Mouse (Mus musculus) heart, adult 9 months (tissue): ENCODE measurements at regions not wholly inside any gene's neighbourhood (a gene's known extent, or its start where the extent isn't known, plus 50 kb on each side); places are given as distances from the start of the nearest gene placed in this dataset.

Source experiments
- DNase-seq, 2 experiments: peaks; one replicate each; pipeline ENCODE4 v3.0.0; 2022; ENCODE audit warnings: low spot score in 2 of 2

GRCm38 (mm10) chr9:13905086-13905669 lies 77.7 kb downstream of the Fam76b start:
- no peak for DNase-seq

DNA sequence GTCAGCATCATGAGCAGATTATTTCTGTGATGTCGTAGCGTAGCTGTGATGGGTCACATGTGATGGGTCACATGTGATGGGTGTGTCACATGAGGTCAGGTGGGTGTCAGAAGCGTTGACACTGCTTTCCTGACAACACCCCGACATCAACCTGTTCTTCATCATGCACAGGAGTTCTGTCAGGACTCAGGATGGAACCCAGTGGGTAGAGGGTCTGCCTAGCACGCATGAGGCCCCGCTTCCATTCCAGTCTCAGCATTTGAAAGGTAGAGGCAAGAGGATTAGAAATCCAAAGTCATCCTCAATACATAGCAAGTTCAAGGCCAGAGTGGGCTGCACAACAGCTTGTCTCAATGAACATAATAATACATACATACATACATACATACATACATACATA lies 79.2 kb downstream of the Fam76b start:
- DNase-seq, result no peak

- no peak for DNase-seq
These were observed 82.1 kb downstream of the Fam76b start for GRCm38 (mm10) chr9:13909604-13910003.

GRCm38 (mm10) chr9:13910091-13910490 lies 82.6 kb downstream of the Fam76b start:
- DNase-seq, result peak; percentile 10 to 19

- DNase-seq, result no peak
These were observed 85.9 kb downstream of the Fam76b start for GRCm38 (mm10) chr9:13913459-13913858.

GRCm38 (mm10) chr9:13914131-13914530 lies 86.6 kb downstream of the Fam76b start:
- no peak for DNase-seq

DNA sequence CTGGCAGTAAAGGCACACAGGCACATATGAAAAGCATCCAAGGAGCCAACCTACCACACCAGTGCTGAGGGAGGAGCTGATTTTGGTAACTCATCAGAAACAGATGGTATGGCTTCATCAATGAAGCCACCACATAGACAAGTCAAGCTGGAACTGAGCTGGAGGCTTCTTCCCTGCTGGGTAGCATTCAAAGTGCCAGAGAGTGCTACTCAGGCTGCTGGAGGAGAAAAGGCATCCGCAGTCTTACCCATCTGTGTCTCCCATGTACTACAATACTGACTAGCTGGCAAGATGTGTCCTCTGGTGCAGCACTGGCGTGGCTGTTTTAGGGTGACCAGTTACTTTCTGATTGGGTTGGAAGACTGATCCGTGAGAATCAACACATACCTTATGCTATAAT lies 87.3 kb downstream of the Fam76b start:
- no peak for DNase-seq

GRCm38 (mm10) chr9:13916837-13917236 lies 89.3 kb downstream of the Fam76b start:
- DNase-seq, result no peak

- no peak for DNase-seq
These were observed 91.2 kb downstream of the Fam76b start for GRCm38 (mm10) chr9:13918606-13919202.

- no peak for DNase-seq
These were observed 92.4 kb downstream of the Fam76b start for GRCm38 (mm10) chr9:13919739-13920410.

DNA sequence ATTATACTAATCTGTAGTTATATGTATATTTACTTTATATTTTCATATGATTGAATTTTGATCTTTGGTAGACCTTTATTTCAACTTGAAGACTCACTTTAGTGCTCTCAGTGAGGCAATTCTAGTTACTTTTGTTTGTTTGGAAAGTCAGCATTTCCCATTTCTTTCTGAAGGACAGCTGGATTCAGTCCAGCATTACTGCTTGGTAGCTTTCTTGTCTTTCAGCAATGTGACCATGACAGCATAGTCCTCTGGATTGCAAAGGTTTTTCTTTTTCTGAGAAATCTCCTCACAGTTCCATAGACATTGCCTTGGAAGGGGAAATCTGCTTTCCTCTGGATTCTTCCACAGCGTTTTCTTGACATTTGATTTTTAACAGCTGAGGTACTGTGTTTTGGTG lies 93.1 kb downstream of the Fam76b start:
- no peak for DNase-seq

DNA sequence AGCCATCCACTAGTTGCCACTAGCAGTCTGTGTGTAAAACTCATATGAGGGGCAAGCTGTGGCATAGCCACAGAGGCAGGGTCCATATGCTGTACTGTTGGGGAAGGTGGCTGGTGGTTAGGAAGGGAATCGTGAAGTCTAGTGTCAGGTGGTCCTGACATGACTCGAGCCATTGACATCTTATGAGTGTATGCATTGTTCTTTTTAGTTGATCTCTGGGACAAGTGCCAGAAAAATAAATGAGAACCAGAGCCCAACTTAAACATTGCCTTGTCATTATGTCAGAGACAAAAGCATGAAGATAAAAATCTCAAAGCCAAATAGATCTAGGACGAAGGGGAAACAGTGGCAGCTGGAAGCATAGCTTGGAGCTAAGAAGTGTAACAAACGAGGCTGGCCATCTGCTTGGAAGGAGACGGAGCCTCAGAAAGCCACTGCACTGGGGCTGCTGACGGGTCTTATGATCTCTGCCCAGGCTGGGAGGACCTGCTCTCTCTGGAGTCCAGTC lies 104.5 kb downstream of the Fam76b start:
- DNase-seq, result no peak

DNA sequence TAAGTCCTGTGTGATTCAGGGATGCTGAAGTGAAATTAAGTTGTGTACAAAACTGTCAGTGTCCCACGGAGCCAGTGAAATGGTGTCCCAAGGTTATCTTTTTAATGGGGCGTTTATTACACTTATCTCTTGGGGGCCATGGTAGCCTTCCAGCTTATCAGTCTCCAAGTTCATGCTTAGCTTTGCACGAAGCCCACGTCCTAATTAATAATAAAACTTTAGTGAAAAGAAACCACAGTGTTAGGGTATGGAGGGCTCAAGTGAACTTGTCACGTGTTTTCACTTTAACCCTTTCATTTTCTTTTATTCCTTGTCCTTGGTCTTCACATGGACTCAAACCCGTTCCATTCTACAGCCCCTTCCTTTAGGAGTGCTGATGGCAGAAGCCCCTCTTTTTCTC lies 105.9 kb downstream of the Fam76b start:
- DNase-seq, result no peak

GRCm38 (mm10) chr9:13937301-13937700 lies 109.8 kb downstream of the Fam76b start:
- no peak for DNase-seq

- no peak for DNase-seq
These were observed 119.0 kb downstream of the Fam76b start for GRCm38 (mm10) chr9:13946519-13946918.

GRCm38 (mm10) chr9:13952157-13952556 lies 124.6 kb downstream of the Fam76b start:
- no peak for DNase-seq

DNA sequence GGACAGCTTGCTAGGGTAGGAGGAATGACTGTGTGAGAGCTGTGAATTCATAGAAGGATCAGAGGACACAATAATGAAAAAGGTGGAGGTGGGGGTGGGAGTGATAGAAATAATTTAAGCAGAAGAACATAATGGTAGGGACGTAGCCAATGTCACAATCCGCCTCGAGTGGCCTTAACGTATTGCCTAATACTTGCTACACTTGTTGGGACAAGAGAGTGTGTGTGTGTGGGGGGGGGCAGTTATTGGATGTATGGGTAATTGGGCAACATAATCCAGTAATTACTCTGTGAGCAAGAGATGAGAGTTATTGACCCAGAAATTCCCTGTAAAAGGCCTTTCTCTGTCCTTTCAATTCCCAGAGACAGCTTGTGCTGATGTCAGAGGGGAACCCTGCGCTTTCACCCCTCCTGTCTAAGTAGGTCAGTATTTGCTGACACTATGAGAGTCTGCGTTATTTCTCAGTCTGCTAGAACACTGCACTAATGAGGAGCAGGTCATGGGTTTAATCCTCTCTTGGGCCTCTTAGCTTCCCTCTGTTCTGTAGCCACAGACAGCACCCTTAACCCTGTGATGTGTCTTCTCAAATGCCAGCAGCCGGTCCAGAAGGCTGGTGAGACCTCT lies 135.7 kb downstream of the Fam76b start:
- DNase-seq, result no peak

GRCm38 (mm10) chr9:13963796-13964195 lies 136.3 kb downstream of the Fam76b start:
- DNase-seq, result no peak

DNA sequence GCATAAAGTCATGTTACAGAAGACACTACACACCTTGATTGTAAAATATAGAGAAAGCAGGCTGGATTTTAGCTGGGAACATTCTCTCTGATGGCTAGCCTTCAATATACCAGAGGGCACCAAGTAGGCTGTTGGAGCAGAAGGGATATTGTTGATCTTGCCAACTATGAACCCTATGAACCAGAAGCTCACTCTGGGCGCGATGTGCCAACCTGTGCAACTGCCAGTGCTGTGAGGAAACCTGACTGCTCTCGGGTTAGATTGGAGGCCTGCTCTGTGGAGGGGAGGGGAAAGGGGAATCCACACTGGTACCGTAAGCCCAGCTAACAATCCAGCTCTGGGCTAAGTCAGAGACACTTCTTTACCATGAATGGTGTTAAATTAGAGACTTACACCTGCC lies 136.7 kb downstream of the Fam76b start:
- DNase-seq, result no peak

- no peak for DNase-seq
These were observed 138.7 kb downstream of the Fam76b start for GRCm38 (mm10) chr9:13966212-13966611.

GRCm38 (mm10) chr9:13969262-13969661 lies 141.7 kb downstream of the Fam76b start:
- DNase-seq, result peak; percentile 7 to 12

- no peak for DNase-seq
These were observed 146.1 kb downstream of the Fam76b start for GRCm38 (mm10) chr9:13973600-13973999.

- no peak for DNase-seq
These were observed 147.4 kb downstream of the Fam76b start for GRCm38 (mm10) chr9:13974870-13975269.
